Mouse (Mus musculus): ENCODE measurements at regions not wholly inside any gene's neighbourhood (a gene's known extent, or its start where the extent isn't known, plus 50 kb on each side); places are given as distances from the start of the nearest gene placed in this dataset.

- TF ChIP-seq CTCF (IDR thresholded peaks at IDR 0.05; ENCODE audit: borderline replicate concordance, control insufficient read depth, extremely low read depth, insufficient read depth, low read length, poor library complexity) (no peak), POLR2A (IDR thresholded peaks at IDR 0.05; ENCODE audit: control insufficient read depth, extremely low read depth, insufficient read depth, low read length, poor library complexity) (no peak)
These were observed 259.2 kb downstream of the Maf start for GRCm38 (mm10) chr8:115448367-115448766.
